Mouse (Mus musculus) brain, embryonic 14.5 days (tissue): ENCODE measurements around the gene Klhdc8a.

Experiments
- CTCF ChIP-seq: fragments of 200-500 bp; IDR thresholded peaks from 2 replicates; pipeline ENCODE4 v1.5.1; 2012; ENCODE audit warnings: inconsistent platforms, mild to moderate bottlenecking, moderate library complexity, borderline replicate concordance; ENCODE audit not compliant: insufficient read depth, insufficient read length; ENCODE audit errors: extremely low read depth
- POLR2A ChIP-seq: fragments of 200-500 bp; IDR thresholded peaks from 2 replicates; pipeline ENCODE4 v1.6.1; 2012; ENCODE audit warnings: mild to moderate bottlenecking, inconsistent platforms, borderline replicate concordance; ENCODE audit not compliant: poor library complexity, insufficient read depth, insufficient read length, severe bottlenecking; ENCODE audit errors: extremely low read depth

- TF ChIP-seq POLR2A (no peak), CTCF (peak; percentile 29; the same call in 1 of the 2 replicates)
These were observed 5.9 kb upstream of the Klhdc8a start for GRCm38 (mm10) chr1:132292318-132293129.
